Mouse (Mus musculus) neural tube, embryonic 12.5 days (tissue): ENCODE measurements around the gene Armc5. TPM values are rescaled to one million over a fixed set of nuclear protein-coding genes. Genes with fewer than 3 reads are reported as not detected.

Experiments used
- ATAC-seq: fragments of 200-750 bp; cut with Nextera tagmentation; 2 replicates; pipeline ENCODE4 v1.8.0; 2017; ENCODE audit warnings: low read depth, mild to moderate bottlenecking, moderate TSS enrichment, moderate library complexity; ENCODE audit not compliant: low FRiP score
- H3K27ac ChIP-seq: fragments of 300-500 bp; sonication (generic); 2 replicates; pipeline ENCODE4 v1.5.1; 2016
- H3K27me3 ChIP-seq: fragments of 300-500 bp; sonication (generic); replicated peaks from 2 replicates; pipeline ENCODE4 v1.6.1; 2016; ENCODE audit warnings: mild to moderate bottlenecking
- H3K36me3 ChIP-seq: fragments of 300-500 bp; sonication (generic); 2 replicates; pipeline ENCODE4 v1.6.1; 2016; ENCODE audit warnings: mild to moderate bottlenecking
- H3K4me1 ChIP-seq: fragments of 300-500 bp; sonication (generic); 2 replicates; pipeline ENCODE4 v1.6.1; 2016
- H3K4me2 ChIP-seq: fragments of 300-500 bp; sonication (generic); replicated peaks from 2 replicates; pipeline ENCODE4 v1.6.1; 2016; ENCODE audit warnings: mild to moderate bottlenecking
- H3K4me3 ChIP-seq: fragments of 300-500 bp; sonication (generic); 2 replicates; pipeline ENCODE4 v1.5.1; 2016
- H3K9ac ChIP-seq: fragments of 300-500 bp; sonication (generic); 2 replicates; pipeline ENCODE4 v1.6.1; 2016; ENCODE audit warnings: mild to moderate bottlenecking
- H3K9me3 ChIP-seq: fragments of 300-500 bp; sonication (generic); 2 replicates; pipeline ENCODE4 v1.6.1; 2016; ENCODE audit warnings: mild to moderate bottlenecking
- WGBS: fragments of 180-500 bp; shearing (Covaris S2); methylation state at CpG from one replicate; pipeline ENCODE4 v1.1.7; 2016; 5-methylcytosine and 5-hydroxymethylcytosine counted together
- polyA plus RNA-seq: library from polyadenylated mRNA; unstranded; fragments of >200 nt; fragmentation: Nextera tagmentation; extraction: Ambion mirVana; gene quantifications from 2 replicates; pipeline ENCODE4 v1.2.1, GENCODE M21; 2016

Armc5 gene
- polyA plus RNA-seq, 1 experiment from 2014 or later: 17.3 TPM

DNA sequence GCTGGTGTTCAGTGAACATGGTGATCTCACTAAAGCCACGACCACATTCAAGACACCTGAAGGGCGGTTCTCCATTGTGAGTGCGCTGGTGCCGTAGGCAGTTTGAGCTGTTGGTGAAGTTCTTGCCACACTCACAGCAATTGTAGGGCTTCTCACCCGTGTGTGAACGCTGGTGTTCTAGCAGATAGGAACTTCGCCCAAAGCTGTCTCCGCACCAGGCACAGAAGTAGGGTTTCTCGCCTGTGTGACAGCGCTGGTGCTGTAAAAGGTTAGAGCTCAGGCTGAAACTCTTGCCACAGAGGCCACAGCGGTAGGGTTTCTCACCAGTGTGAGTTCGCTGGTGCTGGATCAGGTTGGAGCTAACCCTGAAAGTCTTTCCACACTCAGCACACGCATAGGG lies 716 bp upstream of the Armc5 start:
- Histone ChIP-seq H3K9me3 (no peaks in the 10 kb centered on the region), H3K4me3 (no peak overlapping the region), H3K4me2 (peak overlapping the region; percentile 88), H3K27ac (no peak overlapping the region), H3K27me3 (no peaks in the 10 kb centered on the region), H3K36me3 (peaks cover 16% of the 10 kb centered on the region), H3K4me1 (no peaks in the 10 kb centered on the region; the same call in none of the 2 replicates), H3K9ac (peak overlapping the region; percentile 47; the same call in 1 of the 2 replicates)
- ATAC-seq: no peak
- 93% methylated on average over 13 of the region's 13 CpGs for WGBS

DNA sequence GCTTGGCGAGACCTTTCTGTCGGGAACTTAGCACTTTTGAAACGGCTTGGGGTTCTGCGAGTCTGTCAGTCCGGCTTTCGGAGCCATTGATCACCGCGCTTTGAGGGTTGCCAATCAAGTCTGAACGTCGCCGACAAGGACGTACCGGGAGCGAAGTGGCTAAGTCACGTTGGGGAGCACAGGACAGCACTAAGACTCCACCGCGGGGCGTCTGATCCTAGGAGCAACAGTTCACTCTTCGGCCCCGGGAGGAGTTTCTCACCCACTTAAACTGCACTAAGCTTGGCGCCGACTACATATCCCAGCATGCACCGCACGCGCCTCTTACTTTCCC lies 418 bp downstream of the Armc5 start:
- under 1% methylated on average over 25 of the region's 25 CpGs for WGBS
- H3K9me3 ChIP-seq: no peaks in the 10 kb centered on the region
- peaks cover 25% of the 10 kb centered on the region for H3K36me3 ChIP-seq
- H3K4me3 ChIP-seq: peak overlapping the region; percentile 64
- no peaks in the 10 kb centered on the region for H3K27me3 ChIP-seq
- ATAC-seq: no peak
- H3K27ac ChIP-seq: peak overlapping the region; percentile 83; the same call in 1 of the 2 replicates
- H3K9ac ChIP-seq: peak overlapping the region; percentile 47
- H3K4me1 ChIP-seq: no peaks in the 10 kb centered on the region; the same call in none of the 2 replicates
- H3K4me2 ChIP-seq: peak overlapping the region; percentile 88

DNA sequence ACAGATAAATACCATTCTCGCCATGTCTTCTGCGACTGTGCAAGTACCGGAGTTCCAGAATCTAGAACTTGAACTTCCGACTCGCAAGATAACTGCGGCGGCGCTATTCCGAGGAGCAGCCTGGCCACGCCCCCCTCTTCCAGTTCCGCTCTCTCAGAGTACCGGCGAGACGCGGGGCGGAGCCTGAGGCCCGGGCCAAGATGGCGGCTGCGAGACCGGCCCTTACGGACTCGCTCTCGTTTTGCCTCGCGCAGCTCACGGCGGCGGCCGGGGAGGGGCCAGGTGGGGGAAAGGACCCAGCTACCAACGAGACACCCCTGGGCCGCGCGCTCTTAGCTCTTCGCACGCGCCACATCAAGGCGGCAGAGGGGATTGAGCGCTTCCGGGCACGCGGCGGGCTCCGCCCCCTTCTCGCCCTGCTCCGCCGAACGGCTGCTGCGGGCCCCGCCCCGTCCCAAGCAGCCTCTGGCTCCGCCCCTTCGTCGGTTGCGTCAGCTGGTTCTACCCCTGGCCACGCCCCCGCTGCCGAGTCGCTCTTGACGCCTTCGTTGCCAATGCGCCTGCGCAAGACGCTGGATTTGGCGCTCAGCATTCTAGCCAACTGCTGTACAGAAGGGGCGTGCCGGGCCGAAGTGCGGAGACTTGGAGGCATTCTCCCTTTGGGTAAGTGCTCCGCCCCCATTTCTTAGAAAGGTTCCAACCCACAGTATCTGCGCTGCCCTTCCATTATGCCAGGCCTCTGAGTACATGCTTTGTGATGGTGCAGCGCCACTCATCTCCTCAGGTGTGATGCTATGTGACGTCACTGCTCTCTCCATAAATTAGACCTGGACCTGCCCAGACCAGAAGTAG lies 1.0 kb downstream of the Armc5 start, which contains the start of gene 9130023H24Rik:
9130023H24Rik (minus strand) TSS at position 105 of the 852 bp plus-strand sequence.
- peak within 1 kb of the TSS; percentile 83 for H3K27ac ChIP-seq
- H3K4me2 ChIP-seq: peak within 1 kb of the TSS; percentile 88
- peak; percentile 91 for ATAC-seq
- under 1% methylated on average over 72 of the region's 72 CpGs for whole genome bisulfite sequencing
- peaks cover 31% of the 10 kb centered on the region for H3K36me3 ChIP-seq
- H3K9ac ChIP-seq: peak within 1 kb of the TSS; percentile 73
- H3K4me3 ChIP-seq: peak within 1 kb of the TSS; percentile 64
- no peaks in the 10 kb centered on the region; the same call in none of the 2 replicates for H3K4me1 ChIP-seq
- no peaks in the 10 kb centered on the region for H3K9me3 ChIP-seq
- H3K27me3 ChIP-seq: no peaks in the 10 kb centered on the region

DNA sequence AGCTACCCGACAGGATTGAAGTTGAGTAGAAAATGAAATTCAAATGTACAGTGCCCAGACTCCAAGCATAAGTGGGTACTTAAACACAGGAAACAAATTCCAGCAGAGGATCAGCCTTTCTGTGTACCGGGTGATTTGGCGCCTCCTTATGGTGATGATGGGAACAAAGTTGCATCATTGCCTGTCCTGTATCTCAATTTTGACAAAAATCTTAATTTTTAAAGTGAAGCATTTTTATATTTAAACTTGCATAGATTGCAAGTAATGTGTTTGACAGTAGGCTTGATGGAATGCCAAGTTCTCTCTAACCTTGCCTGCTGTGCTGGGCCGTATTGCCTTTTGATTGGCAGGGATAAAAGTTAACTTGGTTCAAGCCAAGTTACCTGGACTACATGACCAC lies 1.8 kb downstream of the Armc5 start:
- no peaks in the 10 kb centered on the region for H3K27me3 ChIP-seq
- H3K36me3 ChIP-seq: peaks cover 35% of the 10 kb centered on the region
- ATAC-seq: no peak
- H3K4me3 ChIP-seq: peak overlapping the region; percentile 64
- H3K9me3 ChIP-seq: no peaks in the 10 kb centered on the region
- H3K4me1 ChIP-seq: no peaks in the 10 kb centered on the region; the same call in none of the 2 replicates
- H3K9ac ChIP-seq: no peak overlapping the region
- no peak overlapping the region for H3K27ac ChIP-seq
- 28% methylated on average over 4 of the region's 4 CpGs for WGBS
- peak overlapping the region; percentile 88 for H3K4me2 ChIP-seq

DNA sequence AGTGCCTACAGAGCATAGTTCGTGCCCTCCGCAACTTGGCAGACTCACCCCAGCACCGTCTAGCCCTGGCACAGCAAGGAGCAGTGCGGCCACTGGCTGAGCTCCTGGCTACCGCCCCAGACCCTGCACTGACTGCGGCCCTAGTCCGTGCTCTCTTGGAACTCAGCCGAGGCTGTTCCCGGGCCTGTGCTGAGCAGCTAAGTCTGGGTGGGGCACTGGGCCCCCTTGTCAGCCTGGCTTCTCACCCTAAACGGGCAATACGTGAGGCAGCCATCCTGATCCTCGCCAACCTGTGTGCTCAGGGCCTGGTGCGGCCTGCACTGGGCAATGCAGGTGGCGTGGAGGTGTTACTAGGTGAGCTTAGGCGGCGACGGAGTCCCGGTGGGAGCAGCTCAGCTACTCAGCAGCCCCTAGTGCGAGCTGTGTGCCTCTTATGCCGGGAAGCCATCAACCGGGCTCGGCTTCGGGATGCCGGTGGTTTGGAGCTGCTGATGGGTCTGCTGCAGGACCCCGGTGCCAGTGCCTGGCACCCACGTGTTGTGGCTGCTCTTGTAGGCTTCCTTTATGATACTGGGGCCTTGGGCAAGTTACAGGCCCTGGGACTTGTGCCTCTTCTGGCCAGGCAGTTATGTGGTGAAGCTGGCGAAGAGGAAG lies 3.1 kb downstream of the Armc5 start:
- H3K27ac ChIP-seq: no peak overlapping the region
- H3K36me3 ChIP-seq: peaks cover 48% of the 10 kb centered on the region
- 94% methylated on average over 27 of the region's 27 CpGs for WGBS
- H3K9ac ChIP-seq: 0 out of 2 replicates have a peak overlapping the region, but pooled peaks have one; percentile 8
- no peak overlapping the region for H3K4me3 ChIP-seq
- no peaks in the 10 kb centered on the region for H3K9me3 ChIP-seq
- no peaks in the 10 kb centered on the region; the same call in none of the 2 replicates for H3K4me1 ChIP-seq
- no peak for ATAC-seq
- H3K27me3 ChIP-seq: no peaks in the 10 kb centered on the region
- H3K4me2 ChIP-seq: no peak overlapping the region

DNA sequence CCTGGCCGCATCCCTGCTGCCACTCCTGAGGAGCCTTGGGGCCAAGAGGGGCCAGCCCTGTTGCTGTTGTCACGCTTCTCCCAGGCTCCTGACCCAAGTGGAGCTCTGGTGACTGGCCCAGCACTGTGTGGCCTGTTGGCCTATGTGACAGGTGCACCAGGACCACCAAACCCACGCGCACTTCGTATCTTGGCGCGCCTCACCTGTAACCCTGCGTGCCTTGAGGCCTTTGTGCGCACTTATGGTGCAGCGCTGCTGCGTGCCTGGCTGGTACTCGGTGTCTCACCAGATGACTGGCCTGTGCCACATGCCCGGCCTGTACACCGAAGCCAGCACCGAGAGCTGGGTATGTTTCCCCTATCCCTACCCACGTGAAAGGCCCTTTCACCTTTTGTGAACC lies 5.2 kb downstream of the Armc5 start:
- Histone ChIP-seq H3K36me3 (peaks cover 49% of the 10 kb centered on the region), H3K4me2 (no peak overlapping the region), H3K9ac (no peak overlapping the region), H3K27ac (no peak overlapping the region), H3K27me3 (0 out of 2 replicates have a peak, but pooled peaks cover 5% of the 10 kb centered on the region), H3K4me3 (no peak overlapping the region), H3K9me3 (no peaks in the 10 kb centered on the region), H3K4me1 (peaks cover 9% of the 10 kb centered on the region)
- no peak for ATAC-seq
- WGBS: 96% methylated on average over 16 of the region's 16 CpGs

DNA sequence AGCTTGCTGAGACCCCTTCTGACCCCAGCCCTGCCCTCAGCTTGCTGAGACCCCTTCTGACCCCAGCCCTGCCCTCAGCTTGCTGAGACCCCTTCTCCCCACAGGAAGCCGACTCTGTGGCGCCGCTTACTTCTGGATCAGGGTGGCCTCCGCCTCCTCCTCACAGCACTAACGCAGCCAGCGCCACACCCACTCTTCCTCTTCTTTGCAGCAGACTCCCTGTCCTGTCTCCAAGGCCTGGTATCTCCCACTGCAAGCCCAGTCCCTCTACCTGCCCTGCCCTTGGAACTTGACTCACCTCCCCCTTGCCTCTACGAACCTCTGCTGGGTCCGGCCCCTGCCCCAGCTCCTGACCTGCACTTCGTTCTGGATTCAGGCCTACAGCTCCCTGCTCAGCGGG lies 6.8 kb downstream of the Armc5 start:
- no peak for ATAC-seq
- Histone ChIP-seq H3K9ac (no peak overlapping the region), H3K9me3 (no peaks in the 10 kb centered on the region), H3K36me3 (peaks cover 49% of the 10 kb centered on the region), H3K4me2 (no peak overlapping the region), H3K27ac (no peak overlapping the region), H3K27me3 (0 out of 2 replicates have a peak, but pooled peaks cover 5% of the 10 kb centered on the region), H3K4me1 (peaks cover 9% of the 10 kb centered on the region), H3K4me3 (no peak overlapping the region)
- 66% methylated on average over 10 of the region's 10 CpGs for WGBS

DNA sequence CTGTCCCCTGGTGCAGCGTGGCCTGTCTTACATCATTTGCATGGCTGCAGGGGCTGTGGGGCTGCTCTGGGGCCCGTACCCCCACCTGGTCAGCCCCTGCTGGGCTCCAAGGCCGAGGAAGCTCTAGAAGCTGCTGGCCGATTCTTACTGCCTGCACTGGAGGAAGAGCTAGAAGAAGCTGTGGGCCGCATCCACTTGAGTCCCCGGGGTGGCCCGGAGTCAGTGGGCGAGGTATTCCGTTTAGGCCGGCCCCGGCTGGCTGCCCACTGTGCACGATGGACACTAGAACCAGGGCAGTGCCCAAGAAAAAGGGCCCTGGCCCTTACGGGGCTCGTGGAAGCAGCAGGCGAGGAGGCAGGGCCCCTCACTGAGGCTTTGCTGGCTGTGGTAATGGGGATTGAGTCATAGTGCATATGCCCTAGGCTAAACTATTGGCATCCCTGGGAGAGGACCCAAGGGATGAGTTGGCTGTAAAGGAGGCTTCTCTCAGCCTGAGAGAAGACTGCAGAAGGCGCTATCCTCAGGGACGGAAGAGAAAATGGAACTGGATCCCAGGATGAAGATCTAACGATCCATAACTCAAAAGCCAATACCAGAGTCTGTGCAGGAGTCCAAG lies 7.4 kb downstream of the Armc5 start:
- no peak for ATAC-seq
- no peaks in the 10 kb centered on the region for H3K9me3 ChIP-seq
- no peak overlapping the region for H3K4me2 ChIP-seq
- peaks cover 9% of the 10 kb centered on the region for H3K4me1 ChIP-seq
- peaks cover 49% of the 10 kb centered on the region for H3K36me3 ChIP-seq
- H3K9ac ChIP-seq: no peak overlapping the region
- H3K27me3 ChIP-seq: 0 out of 2 replicates have a peak, but pooled peaks cover 5% of the 10 kb centered on the region
- 86% methylated on average over 18 of the region's 18 CpGs for WGBS
- H3K27ac ChIP-seq: no peak overlapping the region
- no peak overlapping the region for H3K4me3 ChIP-seq

DNA sequence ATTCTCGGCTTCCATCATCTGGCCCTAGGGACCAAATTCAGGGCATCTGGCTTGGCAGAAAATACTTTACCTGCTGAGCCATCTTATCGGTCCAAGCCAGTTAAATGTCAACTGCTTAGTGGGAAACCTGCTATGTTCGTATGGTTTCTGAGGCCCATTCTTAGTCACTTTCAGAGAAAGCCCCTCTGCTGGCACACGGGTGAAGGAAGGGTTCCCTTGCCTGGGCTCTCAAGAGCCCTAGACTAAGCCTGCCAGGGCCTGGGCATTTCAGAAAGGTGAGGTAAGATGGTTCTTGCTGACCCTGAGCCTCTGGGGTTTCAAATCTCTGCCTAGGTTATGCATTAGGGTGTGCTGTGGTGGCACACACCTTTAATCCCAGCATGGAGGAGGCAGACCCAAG lies 8.4 kb downstream of the Armc5 start:
- ATAC-seq: no peak
- no peaks in the 10 kb centered on the region for H3K9me3 ChIP-seq
- 0 out of 2 replicates have a peak, but pooled peaks cover 5% of the 10 kb centered on the region for H3K27me3 ChIP-seq
- peaks cover 9% of the 10 kb centered on the region for H3K4me1 ChIP-seq
- 85% methylated on average over 4 of the region's 4 CpGs for WGBS
- H3K4me3 ChIP-seq: no peak overlapping the region
- no peak overlapping the region for H3K4me2 ChIP-seq
- H3K27ac ChIP-seq: no peak overlapping the region
- H3K36me3 ChIP-seq: peaks cover 41% of the 10 kb centered on the region
- H3K9ac ChIP-seq: no peak overlapping the region

DNA sequence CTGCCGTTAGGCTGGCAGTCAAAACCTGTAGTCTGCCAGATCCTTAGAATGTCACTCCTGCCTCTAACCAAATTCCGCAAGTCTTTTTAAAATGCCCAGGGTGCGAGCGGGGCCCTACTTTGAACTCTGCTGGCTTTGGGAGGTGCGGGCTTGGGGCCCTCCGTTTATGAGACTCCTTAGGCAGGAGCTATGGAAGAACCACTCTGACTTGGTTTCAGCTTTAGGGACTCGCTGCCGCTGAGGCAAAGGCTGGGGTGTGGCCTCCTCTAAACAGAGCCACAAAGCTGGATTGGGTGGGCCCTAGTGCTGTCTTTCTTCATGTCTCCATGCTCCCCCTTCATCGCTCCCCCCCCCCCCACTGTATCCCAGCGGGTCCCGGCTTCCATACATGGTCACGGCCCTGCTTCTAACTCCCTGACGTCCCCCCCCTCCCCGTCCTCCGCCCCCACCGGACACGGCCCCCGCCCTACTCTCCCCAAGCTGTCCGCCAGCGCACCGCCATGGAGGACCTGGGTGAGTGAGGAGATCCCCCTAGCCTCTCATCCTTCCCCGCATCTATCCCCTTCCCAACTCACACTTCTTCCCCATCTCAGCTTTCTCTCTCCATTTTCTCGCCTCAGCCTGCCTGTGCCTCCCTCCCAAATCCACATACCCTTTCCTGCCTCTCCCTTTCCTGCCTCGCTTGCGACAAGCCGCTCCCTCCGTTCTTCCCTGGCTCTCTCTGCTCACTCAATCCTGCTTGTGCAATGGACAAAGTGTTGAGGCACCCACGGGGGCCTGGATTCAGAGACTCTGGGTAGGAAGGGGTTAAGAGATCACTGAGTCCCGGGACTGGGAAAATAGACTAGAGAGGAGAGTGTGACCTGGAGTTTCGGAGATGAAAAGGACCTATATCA lies 9.6 kb downstream of the Armc5 start, which contains the start of gene Tgfb1i1:
Tgfb1i1 (plus strand) TSS at position 317 of the 896 bp plus-strand sequence.
- peak within 1 kb of the TSS; percentile 73 for H3K4me2 ChIP-seq
- peak within 1 kb of the TSS; percentile 54; the same call in 1 of the 2 replicates for H3K27ac ChIP-seq
- ATAC-seq: peak; percentile 54
- H3K4me1 ChIP-seq: peaks cover 9% of the 10 kb centered on the region
- no peaks in the 10 kb centered on the region for H3K9me3 ChIP-seq
- 2% methylated on average over 21 of the region's 30 CpGs for WGBS
- peak within 1 kb of the TSS; percentile 63 for H3K9ac ChIP-seq
- peak within 1 kb of the TSS; percentile 41 for H3K4me3 ChIP-seq
- H3K27me3 ChIP-seq: 0 out of 2 replicates have a peak, but pooled peaks cover 5% of the 10 kb centered on the region
- peaks cover 32% of the 10 kb centered on the region for H3K36me3 ChIP-seq

DNA sequence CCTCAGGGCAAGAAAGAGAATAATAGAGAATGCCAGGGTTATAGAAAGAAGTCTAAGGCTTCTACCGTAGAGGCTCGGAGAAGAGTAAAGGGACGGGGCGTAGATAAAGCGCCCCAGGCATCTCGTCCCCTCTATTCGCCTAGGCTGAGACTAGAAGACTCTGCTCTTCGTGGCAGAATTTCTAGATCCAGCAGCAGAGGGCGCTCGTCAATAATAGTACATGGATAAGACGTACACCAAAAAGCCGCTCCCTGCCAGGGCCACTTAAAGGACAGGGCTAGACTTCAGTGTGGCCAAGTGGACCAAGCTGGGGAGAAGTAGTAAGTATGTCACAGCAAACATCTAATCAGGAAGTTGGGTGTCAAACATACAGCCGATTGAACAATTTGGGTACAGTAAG lies 10.3 kb downstream of the Armc5 start:
- Histone ChIP-seq H3K4me2 (peak overlapping the region; percentile 73), H3K9me3 (no peaks in the 10 kb centered on the region), H3K4me3 (peak overlapping the region; percentile 41), H3K4me1 (peaks cover 16% of the 10 kb centered on the region), H3K9ac (peak overlapping the region; percentile 63), H3K27ac (no peak overlapping the region), H3K27me3 (0 out of 2 replicates have a peak, but pooled peaks cover 5% of the 10 kb centered on the region), H3K36me3 (peaks cover 25% of the 10 kb centered on the region)
- ATAC-seq: peak; percentile 85
- WGBS: 2% methylated on average over 13 of the region's 13 CpGs
